Mouse (Mus musculus): ENCODE results near the gene Gstm6. TPM values are rescaled to one million over a fixed set of nuclear protein-coding genes. Genes with fewer than 3 reads are reported as not detected.

Gstm6 gene
- polyA plus RNA-seq, 1 experiment, result 3.7 TPM

GRCm38 (mm10) chr3:107929731-107930130 lies 13.8 kb downstream of the Gstm6 start:
- TF ChIP-seq CTCF (IDR thresholded peaks at IDR 0.05; ENCODE audit: borderline replicate concordance, insufficient read depth, low read length) (no peak), POLR2A (IDR thresholded peaks at IDR 0.05; ENCODE audit: low read depth, low read length) (no peak)
- H3K4me1 ChIP-seq (ENCODE audit: control insufficient read depth, insufficient read depth, low read length), result peaks cover 3% of the 10 kb centered on the region; the same call in 1 of the 2 replicates
- H3K27ac ChIP-seq (ENCODE audit: insufficient read depth, low read length), result no peak overlapping the region
- no peak overlapping the region for H3K4me3 ChIP-seq (ENCODE audit: insufficient read depth, low read length)

GRCm38 (mm10) chr3:107929243-107929642 lies 14.3 kb downstream of the Gstm6 start:
- H3K4me3 ChIP-seq (ENCODE audit: insufficient read depth, low read length), result no peak overlapping the region
- H3K4me1 ChIP-seq (ENCODE audit: control insufficient read depth, insufficient read depth, low read length), result peaks cover 3% of the 10 kb centered on the region; the same call in 1 of the 2 replicates
- TF ChIP-seq CTCF (IDR thresholded peaks at IDR 0.05; ENCODE audit: borderline replicate concordance, insufficient read depth, low read length) (no peak), POLR2A (IDR thresholded peaks at IDR 0.05; ENCODE audit: low read depth, low read length) (no peak)
- H3K27ac ChIP-seq (ENCODE audit: insufficient read depth, low read length), result no peak overlapping the region

GRCm38 (mm10) chr3:107928691-107929090 lies 14.9 kb downstream of the Gstm6 start:
- no peak for TF ChIP-seq CTCF (IDR thresholded peaks at IDR 0.05; ENCODE audit: borderline replicate concordance, insufficient read depth, low read length)
- no peak for TF ChIP-seq POLR2A (IDR thresholded peaks at IDR 0.05; ENCODE audit: low read depth, low read length)
- H3K27ac ChIP-seq (ENCODE audit: insufficient read depth, low read length), result no peak overlapping the region
- no peak overlapping the region for H3K4me3 ChIP-seq (ENCODE audit: insufficient read depth, low read length)
- H3K4me1 ChIP-seq (ENCODE audit: control insufficient read depth, insufficient read depth, low read length), result peaks cover 3% of the 10 kb centered on the region; the same call in 1 of the 2 replicates

GRCm38 (mm10) chr3:107927841-107928240 lies 15.7 kb downstream of the Gstm6 start:
- no peak for TF ChIP-seq POLR2A (IDR thresholded peaks at IDR 0.05; ENCODE audit: low read depth, low read length)
- no peak for TF ChIP-seq CTCF (IDR thresholded peaks at IDR 0.05; ENCODE audit: borderline replicate concordance, insufficient read depth, low read length)
- Histone ChIP-seq H3K4me3 (ENCODE audit: insufficient read depth, low read length) (no peak overlapping the region), H3K27ac (ENCODE audit: insufficient read depth, low read length) (no peak overlapping the region), H3K4me1 (ENCODE audit: control insufficient read depth, insufficient read depth, low read length) (peaks cover 3% of the 10 kb centered on the region; the same call in 1 of the 2 replicates)

- Histone ChIP-seq H3K4me1 (ENCODE audit: control insufficient read depth, insufficient read depth, low read length) (peaks cover 3% of the 10 kb centered on the region; the same call in 1 of the 2 replicates), H3K27ac (ENCODE audit: insufficient read depth, low read length) (no peak overlapping the region), H3K4me3 (ENCODE audit: insufficient read depth, low read length) (no peak overlapping the region)
- TF ChIP-seq CTCF (IDR thresholded peaks at IDR 0.05; ENCODE audit: borderline replicate concordance, insufficient read depth, low read length), result no peak
- no peak for TF ChIP-seq POLR2A (IDR thresholded peaks at IDR 0.05; ENCODE audit: low read depth, low read length)
These were observed 18.2 kb downstream of the Gstm6 start for GRCm38 (mm10) chr3:107925335-107925734.

GRCm38 (mm10) chr3:107920348-107920747 lies 23.2 kb downstream of the Gstm6 start:
- H3K4me1 ChIP-seq (ENCODE audit: control insufficient read depth, insufficient read depth, low read length), result no peaks in the 10 kb centered on the region
- no peak overlapping the region for H3K4me3 ChIP-seq (ENCODE audit: insufficient read depth, low read length)
- no peak for TF ChIP-seq CTCF (IDR thresholded peaks at IDR 0.05; ENCODE audit: borderline replicate concordance, insufficient read depth, low read length)
- no peak for TF ChIP-seq POLR2A (IDR thresholded peaks at IDR 0.05; ENCODE audit: low read depth, low read length)
- H3K27ac ChIP-seq (ENCODE audit: insufficient read depth, low read length), result no peak overlapping the region

- H3K27ac ChIP-seq (ENCODE audit: insufficient read depth, low read length), result no peak overlapping the region
- H3K4me1 ChIP-seq (ENCODE audit: control insufficient read depth, insufficient read depth, low read length), result no peaks in the 10 kb centered on the region
- no peak for TF ChIP-seq POLR2A (IDR thresholded peaks at IDR 0.05; ENCODE audit: low read depth, low read length)
- no peak for TF ChIP-seq CTCF (IDR thresholded peaks at IDR 0.05; ENCODE audit: borderline replicate concordance, insufficient read depth, low read length)
- H3K4me3 ChIP-seq (ENCODE audit: insufficient read depth, low read length), result no peak overlapping the region
These were observed 25.7 kb downstream of the Gstm6 start for GRCm38 (mm10) chr3:107917783-107918408.

GRCm38 (mm10) chr3:107917097-107917496 lies 26.5 kb downstream of the Gstm6 start:
- H3K4me3 ChIP-seq (ENCODE audit: insufficient read depth, low read length), result no peak overlapping the region
- no peaks in the 10 kb centered on the region for H3K4me1 ChIP-seq (ENCODE audit: control insufficient read depth, insufficient read depth, low read length)
- TF ChIP-seq POLR2A (IDR thresholded peaks at IDR 0.05; ENCODE audit: low read depth, low read length) (no peak), CTCF (IDR thresholded peaks at IDR 0.05; ENCODE audit: borderline replicate concordance, insufficient read depth, low read length) (no peak)
- H3K27ac ChIP-seq (ENCODE audit: insufficient read depth, low read length), result no peak overlapping the region

- TF ChIP-seq CTCF (IDR thresholded peaks at IDR 0.05; ENCODE audit: borderline replicate concordance, insufficient read depth, low read length) (no peak), POLR2A (IDR thresholded peaks at IDR 0.05; ENCODE audit: low read depth, low read length) (no peak)
- Histone ChIP-seq H3K27ac (ENCODE audit: insufficient read depth, low read length) (no peak overlapping the region), H3K4me1 (ENCODE audit: control insufficient read depth, insufficient read depth, low read length) (no peaks in the 10 kb centered on the region), H3K4me3 (ENCODE audit: insufficient read depth, low read length) (no peak overlapping the region)
These were observed 26.9 kb downstream of the Gstm6 start for GRCm38 (mm10) chr3:107916674-107917073.

- no peak for TF ChIP-seq CTCF (IDR thresholded peaks at IDR 0.05; ENCODE audit: borderline replicate concordance, insufficient read depth, low read length)
- no peak for TF ChIP-seq POLR2A (IDR thresholded peaks at IDR 0.05; ENCODE audit: low read depth, low read length)
- no peaks in the 10 kb centered on the region for H3K4me1 ChIP-seq (ENCODE audit: control insufficient read depth, insufficient read depth, low read length)
- no peak overlapping the region for H3K27ac ChIP-seq (ENCODE audit: insufficient read depth, low read length)
- H3K4me3 ChIP-seq (ENCODE audit: insufficient read depth, low read length), result no peak overlapping the region
These were observed 37.6 kb downstream of the Gstm6 start for GRCm38 (mm10) chr3:107905942-107906341.
